Mouse (Mus musculus): ENCODE data around the gene Xndc1.
"Not testable (repeated sequence)": the region's sequence is repeated elsewhere in the genome, so short reads cannot be mapped to it uniquely, and the experiment has no call there.

The Xndc1 gene

GRCm38 (mm10) chr7:102065046-102065891 is at the start of gene Xndc1, which contains the start of the genes Rnf121 and Xntrpc:
Xndc1 (plus strand) TSS chr7:102065511.
Rnf121 (minus strand) TSS chr7:102065469.
Xntrpc (plus strand) TSS chr7:102065713.
- peak; percentile 90 to 92 for DNase-seq (ENCODE audit: low spot score in 2 of 2)

DNA sequence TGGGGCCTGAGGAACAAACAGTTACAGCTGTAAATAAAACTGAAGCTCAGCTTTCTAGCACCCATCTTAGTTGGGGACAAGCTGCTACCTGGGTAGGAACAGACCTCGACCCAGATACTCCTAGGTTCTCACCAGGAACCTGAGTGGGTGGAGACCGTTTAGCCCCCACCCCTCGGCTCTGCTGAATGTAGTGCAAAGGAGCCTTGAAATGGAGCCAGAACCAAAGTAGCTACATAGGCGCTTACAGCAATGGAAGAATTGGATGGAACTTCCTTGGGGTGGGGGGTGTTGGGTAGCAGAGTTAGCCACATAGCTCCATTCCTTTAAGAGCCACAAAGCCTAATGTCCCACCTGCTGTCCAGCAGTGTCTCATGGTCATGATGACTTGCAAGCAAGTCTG is 48.4 kb upstream of the Xndc1 start:
- DNase-seq (ENCODE audit: low spot score in 2 of 2), result no peak

DNA sequence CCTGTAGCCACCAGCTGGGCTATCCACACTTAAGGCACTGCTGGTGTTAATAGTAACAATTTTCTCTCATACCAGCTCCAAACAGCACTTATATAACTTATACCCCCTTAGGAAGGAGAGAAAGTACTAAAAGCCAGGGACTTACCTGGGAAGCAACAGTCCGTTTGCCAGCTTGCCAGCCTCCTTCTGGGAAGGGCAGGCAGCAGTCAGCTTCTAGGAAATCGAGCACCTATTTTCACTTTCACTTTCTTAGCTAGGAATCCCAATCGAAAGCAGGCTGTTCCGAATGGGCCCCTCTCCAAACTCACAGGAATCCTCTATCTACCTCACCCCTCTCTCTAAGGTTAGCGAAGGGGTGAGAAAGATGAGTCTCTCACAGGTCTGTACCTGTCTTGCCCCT is 47.9 kb upstream of the Xndc1 start:
- DNase-seq (ENCODE audit: low spot score in 2 of 2), result no peak

DNA sequence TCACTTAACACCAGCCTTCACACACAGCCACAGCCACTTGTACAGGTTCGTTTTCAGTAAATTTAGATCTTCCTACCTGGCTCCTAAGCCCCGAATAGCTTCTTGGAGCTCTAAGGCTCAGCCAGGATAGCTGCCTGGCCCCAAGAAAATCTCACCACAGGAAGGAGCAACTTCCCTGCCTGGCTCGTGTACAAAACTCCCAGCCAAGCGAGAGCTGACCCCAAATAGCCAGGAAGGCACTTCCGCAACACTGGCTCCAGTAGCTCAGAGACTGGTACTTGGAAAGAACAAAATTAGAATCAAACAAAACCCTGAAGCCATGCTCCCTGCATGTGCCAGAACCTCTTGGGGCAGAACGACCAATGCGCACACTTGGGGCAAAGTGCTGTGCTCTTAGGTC is 47.3 kb upstream of the Xndc1 start:
- no peak for DNase-seq (ENCODE audit: low spot score in 2 of 2)

DNA sequence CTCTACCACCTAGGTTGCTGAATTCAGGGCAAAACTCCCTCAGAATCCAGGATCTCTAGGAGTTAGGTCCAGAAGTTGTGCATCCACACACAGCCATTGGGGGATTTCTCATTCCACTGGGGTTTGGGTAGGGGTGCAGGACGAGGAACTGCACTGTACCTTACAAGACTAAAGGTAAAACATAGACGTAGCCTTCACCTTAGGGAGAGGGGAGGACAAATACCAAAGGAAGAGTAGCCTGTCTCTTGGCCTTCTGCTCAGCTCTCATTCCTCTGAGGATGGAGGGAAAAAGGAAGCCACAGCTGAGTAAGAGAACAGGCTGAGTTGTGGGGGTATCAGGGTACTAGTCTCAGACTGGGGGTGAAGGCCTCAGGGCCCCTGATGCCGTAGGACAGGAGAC is 46.7 kb upstream of the Xndc1 start, which contains the start of gene Il18bp:
Gene Il18bp (minus strand): TSS at position 101 of the 400 bp plus-strand sequence.
- DNase-seq (ENCODE audit: low spot score in 2 of 2), result no peak

DNA sequence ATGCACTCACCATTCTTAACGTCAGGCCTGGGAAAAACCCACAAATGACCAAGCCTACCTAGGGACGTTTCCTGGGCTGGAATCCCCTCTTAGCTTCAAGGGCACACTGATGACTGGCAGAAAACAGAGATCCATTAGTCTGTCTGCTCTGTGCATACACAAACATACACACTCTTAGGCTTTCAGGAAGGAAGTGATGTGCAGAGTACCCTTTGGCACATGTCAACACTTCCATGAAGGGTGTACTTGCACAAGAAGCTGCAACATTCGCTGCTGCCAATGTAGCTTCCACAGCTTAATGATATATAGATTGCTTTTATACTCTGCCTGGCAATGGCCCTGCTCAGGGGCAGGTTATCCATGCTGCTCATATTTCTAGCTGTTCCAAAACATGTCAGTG is 45.9 kb upstream of the Xndc1 start:
- no peak for DNase-seq (ENCODE audit: low spot score in 2 of 2)

GRCm38 (mm10) chr7:102020934-102021333 is 44.4 kb upstream of the Xndc1 start:
- DNase-seq (ENCODE audit: low spot score in 2 of 2), result not testable (repeated sequence)

DNA sequence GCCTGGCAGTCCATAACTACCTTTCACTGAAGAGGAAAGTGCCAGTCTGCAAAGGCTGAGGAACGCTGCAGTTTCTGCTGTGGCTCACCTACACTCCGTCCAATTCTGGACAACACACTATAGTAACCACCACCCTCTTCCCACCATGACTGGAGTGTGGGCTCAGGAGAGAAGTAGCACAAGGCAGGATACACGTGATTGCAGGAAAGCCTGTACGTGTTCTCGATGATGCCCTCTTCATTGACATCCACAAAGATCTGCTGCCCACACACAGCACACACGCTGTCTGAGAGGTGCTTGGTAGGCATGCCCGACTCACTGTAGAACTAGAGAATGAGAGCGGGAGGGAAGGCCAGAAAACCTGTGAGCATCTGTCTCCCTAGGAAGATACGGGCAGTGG is 41.5 kb upstream of the Xndc1 start:
- DNase-seq (ENCODE audit: low spot score in 2 of 2), result no peak

DNA sequence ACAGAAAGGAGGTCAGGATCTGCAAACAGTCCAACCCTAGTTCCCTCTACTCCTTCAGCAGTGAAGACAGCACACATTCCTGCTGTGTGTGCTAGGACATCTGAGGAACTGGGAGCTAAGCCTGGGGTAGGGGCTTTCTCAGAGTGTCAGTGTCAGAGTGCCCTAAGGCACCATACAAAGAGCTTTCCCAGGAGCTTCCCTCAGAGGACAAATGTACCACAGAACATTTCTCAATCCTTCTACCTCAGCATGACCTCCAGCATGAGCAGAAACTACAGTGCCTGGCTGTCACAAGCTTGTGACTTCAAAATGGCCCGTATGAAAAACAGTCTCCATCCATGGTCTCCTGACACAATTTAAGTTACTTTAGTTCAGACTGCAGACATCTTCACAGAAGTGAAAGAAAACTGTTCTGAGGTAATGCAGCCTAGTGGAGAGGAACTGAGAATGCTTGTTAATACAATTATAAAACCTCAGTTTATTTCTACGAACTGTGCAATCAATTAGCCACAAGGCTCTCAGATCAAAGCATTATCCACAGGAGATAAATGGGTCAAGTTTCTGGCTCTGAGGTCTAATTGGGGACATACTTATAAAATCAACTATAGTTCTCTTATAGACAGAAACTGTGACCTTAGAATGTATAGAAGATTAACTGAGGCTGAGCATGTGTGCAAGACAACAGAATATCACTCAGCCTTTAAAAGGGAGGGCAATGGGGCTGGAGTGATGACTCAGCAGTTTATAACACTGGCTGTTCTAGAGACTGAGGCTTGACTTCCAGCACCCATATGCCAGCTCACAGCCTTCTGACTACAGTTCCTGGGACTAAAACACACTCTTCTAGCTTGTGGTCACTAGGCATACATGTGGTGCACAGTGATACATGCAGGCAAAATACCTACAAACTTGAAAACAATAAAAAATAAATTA is 39.9 kb upstream of the Xndc1 start:
- DNase-seq (ENCODE audit: low spot score in 2 of 2), result no peak

- no peak for DNase-seq (ENCODE audit: low spot score in 2 of 2)
Measured at GRCm38 (mm10) chr7:102034904-102035303, 30.4 kb upstream of the Xndc1 start.

DNA sequence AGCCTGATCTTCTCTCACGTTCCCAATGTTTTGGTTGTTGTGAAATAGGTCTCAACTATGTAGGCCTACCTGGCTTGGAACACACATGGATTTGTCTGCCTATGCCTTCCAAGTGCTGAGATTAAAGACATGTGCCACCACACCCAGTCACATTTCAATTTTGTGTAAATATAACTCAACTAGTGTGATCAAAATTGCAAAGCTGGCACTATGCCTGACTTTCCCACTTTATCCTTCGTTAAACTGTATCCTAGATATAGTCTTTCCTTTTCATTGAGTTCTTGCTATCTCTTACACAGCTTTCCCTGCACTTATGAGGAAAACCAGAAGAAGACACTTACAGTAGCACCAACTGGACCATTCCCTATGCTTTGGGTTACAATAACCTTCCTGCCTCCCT is 29.8 kb upstream of the Xndc1 start:
- DNase-seq (ENCODE audit: low spot score in 2 of 2), result no peak

- DNase-seq (ENCODE audit: low spot score in 2 of 2), result no peak
Measured at GRCm38 (mm10) chr7:102037318-102037717, 28.0 kb upstream of the Xndc1 start.

DNA sequence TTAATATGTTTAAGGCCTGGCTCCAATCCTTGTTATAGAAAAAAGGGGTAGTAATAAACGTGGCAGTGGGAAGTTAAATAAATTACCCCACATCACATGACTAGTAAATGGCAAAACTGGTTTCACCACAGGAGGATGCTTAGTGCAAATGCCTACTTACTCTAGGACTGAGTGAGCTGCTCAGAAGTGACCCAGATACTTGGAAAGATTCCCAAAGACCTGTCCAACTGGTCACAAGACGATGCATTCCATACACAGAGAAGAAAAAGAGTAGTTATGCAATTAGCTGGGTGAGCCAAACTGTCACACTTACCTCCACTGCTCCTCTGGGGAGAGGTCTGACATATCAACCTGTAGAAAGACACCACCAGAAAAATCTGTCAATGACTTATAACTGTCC is 23.0 kb upstream of the Xndc1 start:
- DNase-seq (ENCODE audit: low spot score in 2 of 2), result no peak

DNA sequence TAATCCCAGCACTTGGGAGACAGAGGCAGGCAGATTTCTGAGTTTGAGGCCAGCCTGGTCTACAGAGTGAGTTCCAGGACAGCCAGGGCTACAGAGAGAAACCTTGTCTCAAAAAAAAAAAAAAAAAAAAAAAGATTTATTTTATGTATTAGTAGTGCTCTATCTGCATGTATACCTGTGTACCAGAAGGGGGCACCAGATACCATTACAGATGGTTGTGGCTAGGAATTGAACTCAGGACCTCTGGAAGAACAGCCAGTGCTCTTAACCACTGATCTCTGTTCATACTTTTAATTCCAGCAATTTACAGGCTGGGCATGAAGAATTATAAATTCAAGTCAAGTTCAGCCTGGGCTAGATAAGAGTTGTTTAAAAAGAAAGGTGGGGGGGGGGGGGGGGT is 16.8 kb upstream of the Xndc1 start:
- not testable (repeated sequence) for DNase-seq (ENCODE audit: low spot score in 2 of 2)

DNA sequence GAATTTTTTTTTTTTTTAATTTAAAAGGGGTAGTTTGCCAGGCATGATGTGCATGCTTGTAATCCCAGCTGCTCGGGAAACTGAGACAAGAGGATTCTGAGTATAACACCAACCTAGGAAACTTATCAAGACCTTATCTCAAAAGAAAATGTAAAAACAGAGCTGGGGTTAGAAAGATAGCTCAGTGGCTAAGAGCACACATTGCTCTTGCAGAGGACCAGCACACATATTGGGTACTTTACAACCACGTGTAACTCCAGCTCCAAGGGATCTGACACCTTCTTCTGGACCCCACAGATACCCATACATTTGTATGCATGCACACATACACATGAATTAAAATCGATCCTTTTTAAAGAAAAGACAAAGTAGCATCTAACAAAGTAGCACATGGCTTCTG is 4.0 kb upstream of the Xndc1 start:
- no peak for DNase-seq (ENCODE audit: low spot score in 2 of 2)

GRCm38 (mm10) chr7:102062203-102062602 is 3.1 kb upstream of the Xndc1 start:
- no peak for DNase-seq (ENCODE audit: low spot score in 2 of 2)

DNA sequence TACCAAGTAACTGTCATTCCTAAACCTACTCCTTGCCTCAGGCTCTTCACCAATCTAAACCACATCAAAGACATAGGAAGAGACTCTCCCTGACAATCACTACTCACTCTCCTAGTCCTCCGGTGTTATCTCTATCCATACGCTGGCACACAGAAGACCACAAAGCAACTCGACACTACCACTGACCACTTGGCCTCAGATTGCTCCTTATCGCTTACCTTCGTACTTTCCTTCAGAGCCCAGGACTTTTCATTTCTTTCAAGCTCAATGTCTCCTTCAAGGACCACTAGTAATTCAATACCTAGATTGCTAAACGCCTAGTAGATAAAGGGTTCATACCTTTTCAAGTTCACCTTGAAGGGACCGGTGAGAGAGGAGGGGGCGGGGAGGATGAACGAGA is 1.4 kb upstream of the Xndc1 start:
- DNase-seq (ENCODE audit: low spot score in 2 of 2), result no peak

GRCm38 (mm10) chr7:102064655-102065045 is 661 bp upstream of the Xndc1 start:
- DNase-seq (ENCODE audit: low spot score in 2 of 2), result no peak

DNA sequence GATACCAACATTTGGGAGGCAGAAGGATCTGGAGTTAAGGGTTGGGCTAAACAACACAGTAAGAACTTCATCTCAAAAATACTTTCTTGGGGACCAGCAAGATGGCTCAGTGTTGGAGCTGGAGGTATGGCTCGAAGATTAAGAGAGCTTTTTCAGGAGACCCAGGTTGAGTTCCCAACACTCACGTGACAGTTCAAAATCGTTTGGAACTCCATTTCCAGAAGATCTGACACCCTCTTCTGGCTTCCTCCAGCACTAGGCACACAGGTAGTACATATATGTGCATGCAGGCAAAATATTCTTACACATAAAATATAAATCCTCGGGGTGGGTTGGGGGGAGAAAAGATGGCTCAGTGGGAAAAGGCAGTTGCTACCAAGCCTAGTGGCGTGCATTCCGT is 1.1 kb downstream of the Xndc1 start:
- DNase-seq (ENCODE audit: low spot score in 2 of 2), result no peak

- no peak for DNase-seq (ENCODE audit: low spot score in 2 of 2)
Measured at GRCm38 (mm10) chr7:102076714-102077296, 11.5 kb downstream of the Xndc1 start.

DNA sequence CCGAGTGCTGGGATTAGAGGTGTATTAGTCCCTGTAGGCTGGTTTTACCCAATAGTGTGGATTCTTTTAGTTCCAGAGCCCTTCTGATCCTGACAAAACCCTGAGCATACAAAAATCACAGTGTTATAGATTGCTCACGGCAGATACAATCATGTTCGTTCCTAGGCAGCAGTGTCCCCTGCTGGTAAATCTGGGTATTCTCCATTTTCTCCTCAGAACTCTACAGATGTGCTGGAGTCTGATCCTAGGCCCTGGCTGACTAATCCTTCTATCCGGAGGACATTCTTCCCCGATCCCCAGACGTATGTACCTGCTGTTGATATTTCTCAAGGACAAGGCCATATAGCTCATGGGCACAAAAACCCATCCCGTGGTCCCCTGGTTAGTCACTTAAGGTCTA is 13.2 kb downstream of the Xndc1 start:
- peak in 1 of 2 experiments; percentile 14 for DNase-seq (ENCODE audit: low spot score in 2 of 2)

DNA sequence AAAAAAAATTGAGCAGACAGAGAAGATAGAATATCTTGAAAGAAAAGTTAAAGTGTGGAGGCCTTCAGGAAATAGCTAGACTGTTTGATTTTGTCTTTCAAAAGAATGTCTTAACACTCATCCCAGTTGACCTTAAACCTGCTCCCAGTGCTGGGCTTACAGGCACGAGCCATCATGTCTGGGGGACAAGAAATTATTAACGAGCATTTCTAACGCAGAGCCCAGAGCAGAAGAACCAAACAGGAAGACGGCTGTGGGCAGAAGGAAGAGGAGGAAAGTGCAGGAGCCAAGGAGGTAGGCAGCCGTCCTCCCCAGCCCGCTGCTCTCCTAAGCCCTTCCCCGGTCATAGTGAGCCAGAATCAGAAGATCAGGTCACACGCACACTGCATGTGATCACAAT is 15.0 kb downstream of the Xndc1 start:
- DNase-seq (ENCODE audit: low spot score in 2 of 2), result no peak
